Mouse (Mus musculus): ENCODE data around the gene Bves.

- TF ChIP-seq CTCF (IDR thresholded peaks at IDR 0.05; ENCODE audit: low read depth, low read length): no peak
- no peak for TF ChIP-seq GATA1 (IDR thresholded peaks at IDR 0.05; ENCODE audit: borderline replicate concordance, low read length)
- no peak for TF ChIP-seq POLR2AphosphoS5 (IDR thresholded peaks at IDR 0.05; ENCODE audit: insufficient replicate concordance, low read depth, low read length)
Observed at GRCm38 (mm10) chr10:45366987-45367705, 31.6 kb downstream of the Bves start.

Measured in G1E (cell line).